Mouse (Mus musculus) neural tube, embryonic 12.5 days (tissue): ENCODE results near the gene Slco2a1. TPM values are rescaled to one million over a fixed set of nuclear protein-coding genes. Genes with fewer than 3 reads are reported as not detected.

Source experiments
- ATAC-seq: fragments of 200-750 bp; cut with Nextera tagmentation; 2 replicates; pipeline ENCODE4 v1.8.0; 2017; ENCODE audit warnings: low read depth, mild to moderate bottlenecking, moderate TSS enrichment, moderate library complexity; ENCODE audit not compliant: low FRiP score
- H3K27ac ChIP-seq: fragments of 300-500 bp; sonication (generic); 2 replicates; pipeline ENCODE4 v1.5.1; 2016
- H3K27me3 ChIP-seq: fragments of 300-500 bp; sonication (generic); replicated peaks from 2 replicates; pipeline ENCODE4 v1.6.1; 2016; ENCODE audit warnings: mild to moderate bottlenecking
- H3K36me3 ChIP-seq: fragments of 300-500 bp; sonication (generic); 2 replicates; pipeline ENCODE4 v1.6.1; 2016; ENCODE audit warnings: mild to moderate bottlenecking
- H3K4me1 ChIP-seq: fragments of 300-500 bp; sonication (generic); 2 replicates; pipeline ENCODE4 v1.6.1; 2016
- H3K4me2 ChIP-seq: fragments of 300-500 bp; sonication (generic); replicated peaks from 2 replicates; pipeline ENCODE4 v1.6.1; 2016; ENCODE audit warnings: mild to moderate bottlenecking
- H3K4me3 ChIP-seq: fragments of 300-500 bp; sonication (generic); 2 replicates; pipeline ENCODE4 v1.5.1; 2016
- H3K9ac ChIP-seq: fragments of 300-500 bp; sonication (generic); 2 replicates; pipeline ENCODE4 v1.6.1; 2016; ENCODE audit warnings: mild to moderate bottlenecking
- H3K9me3 ChIP-seq: fragments of 300-500 bp; sonication (generic); 2 replicates; pipeline ENCODE4 v1.6.1; 2016; ENCODE audit warnings: mild to moderate bottlenecking
- WGBS: fragments of 180-500 bp; shearing (Covaris S2); methylation state at CpG from one replicate; pipeline ENCODE4 v1.1.7; 2016; 5-methylcytosine and 5-hydroxymethylcytosine counted together
- polyA plus RNA-seq: library from polyadenylated mRNA; unstranded; fragments of >200 nt; fragmentation: Nextera tagmentation; extraction: Ambion mirVana; gene quantifications from 2 replicates; pipeline ENCODE4 v1.2.1, GENCODE M21; 2016

Gene Slco2a1
- polyA plus RNA-seq, 1 experiment from 2014 or later: 0.86 TPM

- Histone ChIP-seq H3K27ac (no peak overlapping the region), H3K4me1 (no peaks in the 10 kb centered on the region), H3K4me2 (no peak overlapping the region), H3K4me3 (no peak overlapping the region), H3K9me3 (no peaks in the 10 kb centered on the region), H3K36me3 (no peaks in the 10 kb centered on the region), H3K27me3 (no peaks in the 10 kb centered on the region), H3K9ac (no peak overlapping the region)
- no peak for ATAC-seq
- WGBS: 95% methylated on average over 6 of the region's 6 CpGs
Measured at GRCm38 (mm10) chr9:103078194-103078691, 89.7 kb downstream of the Slco2a1 start.

- 88% methylated on average over 3 of the region's 3 CpGs for WGBS
- Histone ChIP-seq H3K9me3 (no peaks in the 10 kb centered on the region), H3K36me3 (no peaks in the 10 kb centered on the region), H3K4me2 (no peak overlapping the region), H3K4me1 (no peaks in the 10 kb centered on the region), H3K27ac (no peak overlapping the region), H3K27me3 (no peaks in the 10 kb centered on the region), H3K4me3 (no peak overlapping the region), H3K9ac (no peak overlapping the region)
- no peak for ATAC-seq
Measured at GRCm38 (mm10) chr9:103080211-103080610, 91.7 kb downstream of the Slco2a1 start.

- Histone ChIP-seq H3K27me3 (no peaks in the 10 kb centered on the region), H3K4me3 (no peak overlapping the region), H3K27ac (no peak overlapping the region), H3K4me2 (no peak overlapping the region), H3K36me3 (no peaks in the 10 kb centered on the region), H3K9me3 (no peaks in the 10 kb centered on the region), H3K9ac (no peak overlapping the region), H3K4me1 (no peaks in the 10 kb centered on the region)
- no peak for ATAC-seq
- WGBS: 79% methylated on average over 8 of the region's 8 CpGs
Measured at GRCm38 (mm10) chr9:103082246-103082975, 93.9 kb downstream of the Slco2a1 start.

GRCm38 (mm10) chr9:103083405-103083804 is 94.9 kb downstream of the Slco2a1 start:
- ATAC-seq: no peak
- Histone ChIP-seq H3K9me3 (no peaks in the 10 kb centered on the region), H3K4me1 (no peaks in the 10 kb centered on the region), H3K9ac (no peak overlapping the region), H3K27ac (no peak overlapping the region), H3K36me3 (no peaks in the 10 kb centered on the region), H3K27me3 (no peaks in the 10 kb centered on the region), H3K4me2 (no peak overlapping the region), H3K4me3 (no peak overlapping the region)
- WGBS: 67% methylated on average over 3 of the region's 3 CpGs

- ATAC-seq: no peak
- H3K27ac ChIP-seq: no peak overlapping the region
- H3K9ac ChIP-seq: no peak overlapping the region
- WGBS: 82% methylated on average over 6 of the region's 6 CpGs
- H3K4me3 ChIP-seq: no peak overlapping the region
- H3K36me3 ChIP-seq: no peaks in the 10 kb centered on the region
- H3K9me3 ChIP-seq: no peaks in the 10 kb centered on the region
- no peaks in the 10 kb centered on the region for H3K27me3 ChIP-seq
- H3K4me2 ChIP-seq: no peak overlapping the region
- H3K4me1 ChIP-seq: no peaks in the 10 kb centered on the region
Measured at GRCm38 (mm10) chr9:103086736-103087135, 98.2 kb downstream of the Slco2a1 start.

- 59% methylated on average over 8 of the region's 8 CpGs for WGBS
- Histone ChIP-seq H3K4me1 (peaks cover 4% of the 10 kb centered on the region; the same call in 1 of the 2 replicates), H3K36me3 (no peaks in the 10 kb centered on the region), H3K9me3 (no peaks in the 10 kb centered on the region), H3K4me3 (no peak overlapping the region), H3K27me3 (no peaks in the 10 kb centered on the region), H3K9ac (no peak overlapping the region), H3K27ac (no peak overlapping the region), H3K4me2 (no peak overlapping the region)
- ATAC-seq: no peak
Measured at GRCm38 (mm10) chr9:103087301-103087700, 98.8 kb downstream of the Slco2a1 start.

- WGBS: 73% methylated on average over 2 of the region's 2 CpGs
- no peak overlapping the region for H3K4me2 ChIP-seq
Measured at GRCm38 (mm10) chr9:103088661-103089060, 100.1 kb downstream of the Slco2a1 start.

GRCm38 (mm10) chr9:103090116-103090875 is 101.8 kb downstream of the Slco2a1 start:
- 80% methylated on average over 9 of the region's 9 CpGs for WGBS
- Histone ChIP-seq H3K4me3 (no peak overlapping the region), H3K9ac (no peak overlapping the region), H3K4me2 (no peak overlapping the region), H3K9me3 (no peaks in the 10 kb centered on the region), H3K27ac (no peak overlapping the region), H3K27me3 (no peaks in the 10 kb centered on the region), H3K4me1 (peaks cover 7% of the 10 kb centered on the region; the same call in 1 of the 2 replicates), H3K36me3 (no peaks in the 10 kb centered on the region)
- no peak for ATAC-seq

More at GRCm38 (mm10) chr9:103088661-103089060, 100.1 kb downstream of the Slco2a1 start:
- Histone ChIP-seq H3K4me3 (no peak overlapping the region), H3K9me3 (no peaks in the 10 kb centered on the region), H3K27me3 (no peaks in the 10 kb centered on the region), H3K4me1 (peaks cover 7% of the 10 kb centered on the region; the same call in 1 of the 2 replicates), H3K27ac (no peak overlapping the region), H3K36me3 (no peaks in the 10 kb centered on the region), H3K9ac (no peak overlapping the region)
- no peak for ATAC-seq

- H3K4me1 ChIP-seq: peaks cover 7% of the 10 kb centered on the region; the same call in 1 of the 2 replicates
- no peak overlapping the region for H3K4me2 ChIP-seq
- ATAC-seq: no peak
- no peak overlapping the region for H3K9ac ChIP-seq
- 80% methylated on average over 16 of the region's 16 CpGs for WGBS
- H3K27ac ChIP-seq: no peak overlapping the region
- no peaks in the 10 kb centered on the region for H3K36me3 ChIP-seq
- no peak overlapping the region for H3K4me3 ChIP-seq
- H3K9me3 ChIP-seq: no peaks in the 10 kb centered on the region
- no peaks in the 10 kb centered on the region for H3K27me3 ChIP-seq
Measured at GRCm38 (mm10) chr9:103091039-103091883, 102.7 kb downstream of the Slco2a1 start.

- Histone ChIP-seq H3K27me3 (no peaks in the 10 kb centered on the region), H3K27ac (no peak overlapping the region), H3K4me3 (peak overlapping the region; percentile 36), H3K9ac (peak overlapping the region; percentile 54), H3K4me2 (peak overlapping the region; percentile 80), H3K4me1 (peaks cover 7% of the 10 kb centered on the region; the same call in 1 of the 2 replicates), H3K36me3 (no peaks in the 10 kb centered on the region), H3K9me3 (no peaks in the 10 kb centered on the region)
- WGBS: under 1% methylated on average over 19 of the region's 19 CpGs
- ATAC-seq: peak; percentile 89
Measured at GRCm38 (mm10) chr9:103092248-103092647, 103.7 kb downstream of the Slco2a1 start.

- 93% methylated on average over 3 of the region's 3 CpGs for WGBS
- H3K4me2 ChIP-seq: no peak overlapping the region
- no peak overlapping the region for H3K27ac ChIP-seq
- H3K4me1 ChIP-seq: peaks cover 7% of the 10 kb centered on the region; the same call in 1 of the 2 replicates
- ATAC-seq: no peak
- no peak overlapping the region for H3K4me3 ChIP-seq
- no peaks in the 10 kb centered on the region for H3K36me3 ChIP-seq
- H3K9me3 ChIP-seq: no peaks in the 10 kb centered on the region
- no peaks in the 10 kb centered on the region for H3K27me3 ChIP-seq
- no peak overlapping the region for H3K9ac ChIP-seq
Measured at GRCm38 (mm10) chr9:103093681-103094080, 105.2 kb downstream of the Slco2a1 start.
